Mouse (Mus musculus) MEL (cell line): Measurements from ENCODE around the gene Ap4s1. TPM values are rescaled to one million over a fixed set of nuclear protein-coding genes. Genes with fewer than 3 reads are reported as not detected.

Experiments
- DNase-seq: peaks from one replicate; pipeline ENCODE4 v3.0.0; 2011; ENCODE audit warnings: low read depth, low spot score
- H3K27ac ChIP-seq: 2 replicates; pipeline ENCODE4 v1.5.1; 2012; ENCODE audit warnings: low read depth, mild to moderate bottlenecking, control low read depth, low read length, moderate library complexity; ENCODE audit not compliant: control insufficient read depth
- H3K27me3 ChIP-seq, 2 experiments: fragments of 150-350 bp in 1 of 2; sonication (generic) in 1 of 2; 2 replicates each; pipeline ENCODE4 v1.6.1; 2012; ENCODE audit warnings: low read length in 2 of 2, mild to moderate bottlenecking in 2 of 2, improper control_type of control experiment in 1 of 2, moderate library complexity in 1 of 2; ENCODE audit not compliant: insufficient read depth in 2 of 2, control insufficient read depth in 1 of 2
- H3K36me3 ChIP-seq, 2 experiments: 2 replicates each; pipeline ENCODE4 v1.6.1; 2012 to 2014; ENCODE audit warnings: low read length in 2 of 2, improper control_type of control experiment in 1 of 2, inconsistent platforms in 1 of 2, mild to moderate bottlenecking in 1 of 2; ENCODE audit not compliant: insufficient read depth in 2 of 2, control insufficient read depth in 1 of 2
- H3K4me1 ChIP-seq, 2 experiments: fragments of 150-350 bp in 1 of 2; sonication (generic) in 1 of 2; 2 replicates each; pipeline ENCODE4 v1.6.1; 2012; ENCODE audit warnings: low read length in 2 of 2, improper control_type of control experiment in 1 of 2, mild to moderate bottlenecking in 1 of 2; ENCODE audit not compliant: insufficient read depth in 2 of 2, control insufficient read depth in 1 of 2
- H3K4me3 ChIP-seq, 2 experiments: fragments of 150-350 bp in 1 of 2; sonication (generic) in 1 of 2; 2 replicates each; pipeline ENCODE4 v1.5.1; 2012; ENCODE audit warnings: low read depth in 2 of 2, low read length in 2 of 2, mild to moderate bottlenecking in 2 of 2, moderate library complexity in 2 of 2, control low read depth in 1 of 2, improper control_type of control experiment in 1 of 2; ENCODE audit not compliant: control insufficient read depth in 1 of 2, insufficient read depth in 1 of 2
- H3K79me2 ChIP-seq: 2 replicates; pipeline ENCODE4 v1.6.1; 2012; ENCODE audit warnings: mild to moderate bottlenecking, low read length, moderate library complexity; ENCODE audit not compliant: control insufficient read depth, poor library complexity, insufficient read depth
- H3K9ac ChIP-seq: 2 replicates; pipeline ENCODE4 v1.6.1; 2012; ENCODE audit warnings: low read depth, mild to moderate bottlenecking, control low read depth, low read length, moderate library complexity; ENCODE audit not compliant: control insufficient read depth, poor library complexity, severe bottlenecking
- H3K9me3 ChIP-seq: fragments of 150-350 bp; sonication (generic); replicated peaks from 2 replicates; pipeline ENCODE4 v1.6.1; 2012; ENCODE audit warnings: mild to moderate bottlenecking, low read length, improper control_type of control experiment, moderate library complexity; ENCODE audit not compliant: insufficient read depth
- CHD1 ChIP-seq: IDR thresholded peaks from 2 replicates; pipeline ENCODE4 v1.6.1; 2012; ENCODE audit warnings: low read depth, mild to moderate bottlenecking, inconsistent platforms, low read length, improper control_type of control experiment
- CHD2 ChIP-seq: IDR thresholded peaks from 2 replicates; pipeline ENCODE4 v1.6.1; 2011; ENCODE audit warnings: low read length, improper control_type of control experiment
- CTCF ChIP-seq, 3 experiments: IDR thresholded peaks in 2 of 3; conservative IDR thresholded peaks in 1 of 3; 2 replicates each; pipeline ENCODE4 v1.5.1; 2011 to 2012; ENCODE audit warnings: low read length in 3 of 3, low read depth in 2 of 3, mild to moderate bottlenecking in 2 of 3, improper control_type of control experiment in 1 of 3, inconsistent platforms in 1 of 3, mixed read lengths in 1 of 3, moderate library complexity in 1 of 3; ENCODE audit not compliant: control insufficient read depth in 1 of 3, insufficient read depth in 1 of 3, poor library complexity in 1 of 3, severe bottlenecking in 1 of 3
- E2F4 ChIP-seq: IDR thresholded peaks from 2 replicates; pipeline ENCODE4 v1.6.1; 2011; ENCODE audit warnings: low read depth, low read length, improper control_type of control experiment, borderline replicate concordance
- EP300 ChIP-seq, 2 experiments: IDR thresholded peaks; 2 replicates each; pipeline ENCODE4 v1.6.1; 2011; ENCODE audit warnings: improper control_type of control experiment in 2 of 2, low read length in 2 of 2, low read depth in 1 of 2, mild to moderate bottlenecking in 1 of 2
- ETS1 ChIP-seq: IDR thresholded peaks from 2 replicates; pipeline ENCODE4 v1.6.1; 2012; ENCODE audit warnings: low read depth, mild to moderate bottlenecking, inconsistent platforms, low read length, improper control_type of control experiment, moderate library complexity
- GATA1 ChIP-seq: IDR thresholded peaks from 2 replicates; pipeline ENCODE4 v1.6.1; 2011; ENCODE audit warnings: low read depth, low read length, improper control_type of control experiment
- HCFC1 ChIP-seq: IDR thresholded peaks from 2 replicates; pipeline ENCODE4 v1.6.1; 2012; ENCODE audit warnings: low read depth, mild to moderate bottlenecking, inconsistent platforms, low read length, improper control_type of control experiment, moderate library complexity
- JUND ChIP-seq: IDR thresholded peaks from 2 replicates; pipeline ENCODE4 v1.6.1; 2011; ENCODE audit warnings: low read depth, mild to moderate bottlenecking, improper control_type of control experiment, low read length
- MAFK ChIP-seq: IDR thresholded peaks from 2 replicates; pipeline ENCODE4 v1.6.1; 2011; ENCODE audit warnings: low read depth, mild to moderate bottlenecking, low read length, improper control_type of control experiment, borderline replicate concordance
- MAX ChIP-seq: IDR thresholded peaks from 2 replicates; pipeline ENCODE4 v1.6.1; 2011; ENCODE audit warnings: low read length, improper control_type of control experiment
- MAZ ChIP-seq: IDR thresholded peaks from 2 replicates; pipeline ENCODE4 v1.6.1; 2012; ENCODE audit warnings: low read depth, mild to moderate bottlenecking, inconsistent platforms, low read length, improper control_type of control experiment
- NELFE ChIP-seq: IDR thresholded peaks from 2 replicates; pipeline ENCODE4 v1.6.1; 2011; ENCODE audit warnings: low read depth, low read length, improper control_type of control experiment
- NRF1 ChIP-seq: IDR thresholded peaks from 2 replicates; pipeline ENCODE4 v1.6.1; 2014; ENCODE audit warnings: low read depth, mild to moderate bottlenecking, inconsistent platforms, low read length, improper control_type of control experiment, moderate library complexity; ENCODE audit not compliant: poor library complexity, insufficient read depth, severe bottlenecking
- RAD21 ChIP-seq: IDR thresholded peaks from 2 replicates; pipeline ENCODE4 v1.6.1; 2011; ENCODE audit warnings: mild to moderate bottlenecking, low read depth, low read length, improper control_type of control experiment
- TBP ChIP-seq: IDR thresholded peaks from 2 replicates; pipeline ENCODE4 v1.8.0; 2011; ENCODE audit warnings: low read depth, low read length, improper control_type of control experiment
- UBTF ChIP-seq: IDR thresholded peaks from 2 replicates; pipeline ENCODE4 v1.6.1; 2012; ENCODE audit warnings: low read depth, mild to moderate bottlenecking, inconsistent platforms, low read length, improper control_type of control experiment, moderate library complexity, borderline replicate concordance; ENCODE audit not compliant: insufficient read depth
- USF1 ChIP-seq: IDR thresholded peaks from 2 replicates; pipeline ENCODE4 v1.6.1; 2014; ENCODE audit warnings: low read depth, mild to moderate bottlenecking, inconsistent platforms, low read length, improper control_type of control experiment, moderate library complexity
- ZMIZ1 ChIP-seq: IDR thresholded peaks from 2 replicates; pipeline ENCODE4 v1.6.1; 2012; ENCODE audit warnings: low read depth, mild to moderate bottlenecking, inconsistent platforms, low read length, improper control_type of control experiment, moderate library complexity
- polyA plus RNA-seq, 2 experiments: library from polyadenylated mRNA; stranded (reverse) in 1 of 2; unstranded in 1 of 2; fragments of >175 nt in 1 of 2; fragments of >200 nt in 1 of 2; gene quantifications; 2 replicates each; pipeline versions ENCODE4 v1.2.1 to v1.2.4; 2012; ENCODE audit warnings: low replicate concordance in 2 of 2, low read depth in 1 of 2; ENCODE audit not compliant: insufficient read length in 2 of 2, insufficient read depth in 1 of 2, missing spikeins in 1 of 2
- total RNA-seq: library from RNA; depleted of rRNA; stranded (reverse); fragments of 300-350 nt; gene quantifications from 2 replicates; pipeline ENCODE4 v1.2.3, GENCODE M21; 2012

Gene Ap4s1
- total and polyA plus RNA-seq, 3 experiments, result 9.0 to 13.3 TPM; not detected in 1

- H3K79me2 ChIP-seq, result no peaks in the 10 kb centered on the region
- no peak overlapping the region for H3K27ac ChIP-seq
- no peaks in the 10 kb centered on the region for H3K27me3 ChIP-seq
- H3K9me3 ChIP-seq, result no peaks in the 10 kb centered on the region
- H3K4me3 ChIP-seq, result no peak overlapping the region
- no peak for TF ChIP-seq MAZ
- TF ChIP-seq MAX, result no peak
- TF ChIP-seq CHD1, result no peak
- TF ChIP-seq ETS1, result no peak
- peaks cover 0 to 6% of the 10 kb centered on the region in 2 experiments; a peak in 3 of 4 replicates for H3K4me1 ChIP-seq
- no peaks in the 10 kb centered on the region for H3K36me3 ChIP-seq
- DNase-seq, result no peak
- no peak overlapping the region for H3K9ac ChIP-seq
Observed at GRCm38 (mm10) chr12:51710154-51710553, 19.3 kb downstream of the Ap4s1 start.

GRCm38 (mm10) chr12:51712685-51713084 is 21.9 kb downstream of the Ap4s1 start:
- Histone ChIP-seq H3K9me3 (no peaks in the 10 kb centered on the region), H3K27ac (no peak overlapping the region), H3K4me1 (peaks cover 0 to 6% of the 10 kb centered on the region in 2 experiments; a peak in 3 of 4 replicates), H3K4me3 (no peak overlapping the region), H3K9ac (no peak overlapping the region), H3K79me2 (no peaks in the 10 kb centered on the region), H3K27me3 (no peaks in the 10 kb centered on the region), H3K36me3 (no peaks in the 10 kb centered on the region)
- no peak for DNase-seq
- no peak for TF ChIP-seq HCFC1
- no peak for TF ChIP-seq NELFE
- no peak for TF ChIP-seq CHD1
- TF ChIP-seq CTCF (IDR thresholded peaks at IDR 0.05 in 2 of 3, conservative IDR thresholded peaks at IDR 0.05 in 1 of 3; ENCODE audit: control insufficient read depth in 1 of 3, insufficient read depth in 1 of 3, low read depth in 2 of 3, low read length in 3 of 3, poor library complexity in 1 of 3, severe bottlenecking in 1 of 3), result no peak
- TF ChIP-seq USF1, result no peak
- TF ChIP-seq UBTF, result no peak
- no peak for TF ChIP-seq NRF1
- TF ChIP-seq JUND, result no peak
- TF ChIP-seq CHD2, result no peak
- no peak for TF ChIP-seq E2F4
- no peak for TF ChIP-seq ETS1
- no peak for TF ChIP-seq TBP
- TF ChIP-seq RAD21, result no peak
- TF ChIP-seq GATA1, result no peak
- TF ChIP-seq EP300 (IDR thresholded peaks at IDR 0.05; ENCODE audit: low read depth in 1 of 2, low read length in 2 of 2), result no peak
- no peak for TF ChIP-seq MAFK
- TF ChIP-seq MAX, result no peak
- TF ChIP-seq ZMIZ1, result no peak
